Mouse (Mus musculus): Measurements from ENCODE around the gene Gm9507. TPM values are rescaled to one million over a fixed set of nuclear protein-coding genes. Genes with fewer than 3 reads are reported as not detected.
"Not testable (repeated sequence)": the region's sequence is repeated elsewhere in the genome, so short reads cannot be mapped to it uniquely, and the experiment has no call there.

Gm9507 gene
- polyA plus RNA-seq, 1 experiment from 2014 or later: not detected

- Histone ChIP-seq H3K4me1 (peaks cover 15% of the 10 kb centered on the region), H3K9me3 (no peaks in the 10 kb centered on the region), H3K27me3 (replicated peaks; ENCODE audit: low read depth, poor library complexity, severe bottlenecking) (no peaks in the 10 kb centered on the region), H3K36me3 (replicated peaks) (no peaks in the 10 kb centered on the region), H3K27ac (replicated peaks) (no peak within 1 kb of the TSS), H3K4me3 (no peak within 1 kb of the TSS)
- WGBS: 66% methylated on average over 8 of the region's 8 CpGs
- DNase-seq (ENCODE audit: low spot score): no peak
Measured at GRCm38 (mm10) chr10:77798921-77799508, 12.6 kb downstream of the Gm9507 start, which contains the start of gene Gm19668. Gene Gm19668, minus strand, starts transcription at chr10:77799133.

DNA sequence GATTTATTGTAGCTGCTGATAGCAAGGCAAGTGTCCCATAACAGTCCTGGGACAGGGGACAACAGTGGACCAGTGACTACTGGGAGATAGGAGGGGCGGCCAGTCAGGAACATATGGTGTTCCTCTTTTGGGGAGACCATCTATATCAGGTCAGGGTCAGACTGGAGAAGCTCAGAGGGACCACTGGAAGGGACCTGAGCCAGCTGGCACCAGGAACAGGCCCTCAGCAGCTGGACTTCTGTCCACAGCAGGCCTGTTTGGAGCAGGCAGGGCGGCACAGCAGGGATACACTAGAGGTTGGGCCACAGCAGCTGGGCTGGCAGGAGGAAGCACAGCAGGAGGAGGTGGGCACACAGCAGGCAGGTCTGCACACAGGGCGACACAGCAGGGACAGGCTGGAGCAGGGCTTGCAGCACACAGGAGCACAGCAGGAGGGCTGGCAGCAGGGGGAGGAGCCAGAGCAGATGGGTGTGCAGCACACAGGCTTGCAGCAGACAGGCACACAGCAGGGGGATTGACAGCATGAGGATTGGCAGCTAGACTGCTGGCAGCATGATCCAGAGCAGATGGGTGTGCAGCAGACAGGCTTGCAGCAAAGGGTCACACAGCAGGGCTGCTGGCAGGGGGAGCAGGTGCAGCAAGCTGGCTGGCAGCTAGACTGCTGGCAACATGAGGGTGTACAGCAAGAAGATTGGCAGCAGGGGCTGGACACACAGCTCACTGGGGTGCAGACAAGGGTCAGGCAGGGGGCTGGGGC lies 13.3 kb downstream of the Gm9507 start:
- WGBS: 28% methylated on average over 3 of the region's 3 CpGs
- not testable (repeated sequence) for H3K4me3 ChIP-seq; H3K36me3 ChIP-seq (replicated peaks); H3K27ac ChIP-seq (replicated peaks); H3K27me3 ChIP-seq (replicated peaks; ENCODE audit: low read depth, poor library complexity, severe bottlenecking); DNase-seq (ENCODE audit: low spot score); H3K9me3 ChIP-seq
- H3K4me1 ChIP-seq: peaks cover 22% of the 10 kb centered on the region

DNA sequence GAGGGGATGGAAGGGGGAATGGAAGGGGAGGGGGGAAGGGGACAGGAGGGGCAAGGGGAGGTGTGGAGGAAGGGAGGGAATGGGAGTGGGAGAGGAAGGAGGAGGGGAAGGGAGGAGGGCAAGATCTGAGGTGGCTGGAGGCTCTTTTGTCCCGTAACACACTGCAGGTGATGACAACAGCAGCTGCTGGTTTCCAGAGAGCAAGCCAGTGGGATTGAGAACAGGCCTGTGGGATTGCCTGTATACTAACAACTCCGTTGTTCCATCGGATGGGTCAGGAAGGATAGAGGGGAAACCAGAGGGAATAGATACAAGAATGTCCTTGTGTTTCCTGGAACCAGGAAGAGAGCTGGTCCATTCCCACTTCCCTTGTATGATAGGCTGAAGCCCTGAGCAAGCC lies 14.0 kb downstream of the Gm9507 start:
- no peak for DNase-seq (ENCODE audit: low spot score)
- WGBS: 10% methylated on average over 3 of the region's 3 CpGs
- Histone ChIP-seq H3K4me3 (no peak overlapping the region), H3K36me3 (replicated peaks) (no peaks in the 10 kb centered on the region), H3K27me3 (replicated peaks; ENCODE audit: low read depth, poor library complexity, severe bottlenecking) (no peaks in the 10 kb centered on the region), H3K4me1 (peaks cover 23% of the 10 kb centered on the region), H3K27ac (replicated peaks) (no peak overlapping the region), H3K9me3 (no peaks in the 10 kb centered on the region)

DNA sequence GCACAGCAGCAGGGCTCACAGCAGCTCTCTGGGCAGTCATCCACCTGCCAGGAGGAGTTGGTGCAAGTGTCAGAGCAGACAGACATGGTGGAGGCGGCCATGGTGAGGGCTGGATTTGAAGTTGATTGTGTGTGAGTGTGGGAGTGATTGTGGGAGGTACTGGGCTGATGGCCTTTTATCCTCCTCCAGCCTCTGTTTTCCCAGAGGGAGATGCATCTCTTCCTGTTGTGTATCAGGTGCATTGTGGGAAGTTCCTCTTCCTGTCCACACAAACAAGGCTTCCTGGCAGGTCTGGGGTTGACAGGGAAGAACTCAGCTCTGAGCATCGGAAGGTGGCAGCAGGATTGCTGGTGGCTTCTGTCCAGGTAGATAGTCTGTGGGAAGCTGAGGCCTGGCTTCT lies 16.7 kb downstream of the Gm9507 start, which contains the start of gene Gm9639:
Gene Gm9639 (minus strand): TSS at position 101 of the 400 bp plus-strand sequence.
- Histone ChIP-seq H3K27ac (replicated peaks) (no peak within 1 kb of the TSS), H3K36me3 (replicated peaks) (no peaks in the 10 kb centered on the region), H3K27me3 (replicated peaks; ENCODE audit: low read depth, poor library complexity, severe bottlenecking) (no peaks in the 10 kb centered on the region), H3K4me1 (peaks cover 23% of the 10 kb centered on the region), H3K4me3 (no peak within 1 kb of the TSS), H3K9me3 (no peaks in the 10 kb centered on the region)
- DNase-seq (ENCODE audit: low spot score): no peak
- WGBS: 53% methylated on average over 2 of the region's 2 CpGs

DNA sequence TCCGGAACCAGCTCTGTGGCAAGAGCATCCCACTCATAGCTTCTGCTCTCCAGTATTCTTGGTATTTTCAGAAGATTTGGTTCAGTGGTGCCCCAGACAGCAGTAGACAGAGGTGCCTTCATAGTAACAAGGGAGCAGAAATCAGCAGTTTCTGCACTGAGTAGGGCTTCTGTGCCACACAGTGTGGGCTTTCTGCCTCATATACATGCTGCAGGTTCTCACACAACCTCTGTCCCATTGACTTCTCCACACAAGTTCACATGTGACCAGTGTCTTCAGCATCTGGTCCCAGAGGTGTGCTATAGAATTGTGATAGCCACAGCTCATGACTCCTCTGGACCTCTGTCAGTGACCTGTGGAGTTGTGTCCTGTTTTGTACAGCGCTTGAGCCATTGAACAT lies 23.0 kb downstream of the Gm9507 start:
- WGBS: 81% methylated on average over 2 of the region's 2 CpGs

GRCm38 (mm10) chr10:77787876-77788275 lies 23.8 kb downstream of the Gm9507 start, which contains the start of gene Gm7137:
Gene Gm7137, minus strand, starts transcription at chr10:77788200.
- H3K4me3 ChIP-seq; H3K36me3 ChIP-seq (replicated peaks); H3K27ac ChIP-seq (replicated peaks); H3K9me3 ChIP-seq; H3K27me3 ChIP-seq (replicated peaks; ENCODE audit: low read depth, poor library complexity, severe bottlenecking); DNase-seq (ENCODE audit: low spot score); H3K4me1 ChIP-seq: not testable (repeated sequence)
- WGBS: 61% methylated on average over 1 of the region's 1 CpGs

More for the DNA sequence above, 23.0 kb downstream of the Gm9507 start:
- Histone ChIP-seq H3K27ac (replicated peaks) (no peak overlapping the region), H3K36me3 (replicated peaks) (no peaks in the 10 kb centered on the region), H3K4me1 (0 out of 2 replicates have a peak, but pooled peaks cover 4% of the 10 kb centered on the region), H3K27me3 (replicated peaks; ENCODE audit: low read depth, poor library complexity, severe bottlenecking) (no peaks in the 10 kb centered on the region), H3K4me3 (no peak overlapping the region), H3K9me3 (no peaks in the 10 kb centered on the region)
- DNase-seq (ENCODE audit: low spot score): no peak

GRCm38 (mm10) chr10:77783396-77783795 lies 28.2 kb downstream of the Gm9507 start:
- H3K36me3 ChIP-seq (replicated peaks); H3K27me3 ChIP-seq (replicated peaks; ENCODE audit: low read depth, poor library complexity, severe bottlenecking); DNase-seq (ENCODE audit: low spot score); H3K27ac ChIP-seq (replicated peaks); H3K4me3 ChIP-seq; H3K4me1 ChIP-seq; H3K9me3 ChIP-seq: not testable (repeated sequence)
- 96% methylated on average over 3 of the region's 3 CpGs for WGBS

- H3K4me3 ChIP-seq; H3K36me3 ChIP-seq (replicated peaks); DNase-seq (ENCODE audit: low spot score); H3K9me3 ChIP-seq; H3K27me3 ChIP-seq (replicated peaks; ENCODE audit: low read depth, poor library complexity, severe bottlenecking); H3K27ac ChIP-seq (replicated peaks); H3K4me1 ChIP-seq: not testable (repeated sequence)
- WGBS: 56% methylated on average over 1 of the region's 1 CpGs
Measured at GRCm38 (mm10) chr10:77782442-77782841, 29.2 kb downstream of the Gm9507 start, which contains the start of gene Gm3250. Gene Gm3250, minus strand, starts transcription at chr10:77782542.

DNA sequence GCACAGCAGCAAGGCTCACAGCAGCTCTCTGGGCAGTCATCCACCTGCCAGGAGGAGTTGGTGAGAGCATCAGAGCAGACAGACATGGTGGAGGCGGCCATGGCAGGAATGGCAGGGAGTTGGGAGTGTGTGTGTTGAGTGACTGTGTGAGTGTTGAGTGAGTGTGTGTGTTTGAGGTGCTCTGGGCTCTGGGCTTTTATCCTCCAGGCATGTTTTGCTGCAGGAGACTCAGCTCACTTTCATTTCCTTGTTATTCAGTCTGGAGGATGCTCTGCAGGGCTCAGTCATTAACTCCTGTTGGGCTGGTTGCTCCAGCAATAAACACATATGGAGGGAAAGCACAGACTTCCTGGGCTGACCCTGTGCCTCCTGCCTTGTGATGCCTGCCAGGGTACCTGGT lies 34.8 kb downstream of the Gm9507 start, which contains the start of gene Gm7138:
Gene Gm7138 (minus strand): TSS at position 101 of the 400 bp plus-strand sequence.
- not testable (repeated sequence) for DNase-seq (ENCODE audit: low spot score); H3K4me3 ChIP-seq; H3K36me3 ChIP-seq (replicated peaks); H3K27me3 ChIP-seq (replicated peaks; ENCODE audit: low read depth, poor library complexity, severe bottlenecking); H3K4me1 ChIP-seq; H3K9me3 ChIP-seq; H3K27ac ChIP-seq (replicated peaks)
- WGBS: 85% methylated on average over 1 of the region's 1 CpGs

GRCm38 (mm10) chr10:77772142-77772541 lies 39.5 kb downstream of the Gm9507 start:
- H3K4me1 ChIP-seq; H3K27ac ChIP-seq (replicated peaks); H3K27me3 ChIP-seq (replicated peaks; ENCODE audit: low read depth, poor library complexity, severe bottlenecking); H3K4me3 ChIP-seq; H3K36me3 ChIP-seq (replicated peaks); H3K9me3 ChIP-seq; DNase-seq (ENCODE audit: low spot score): not testable (repeated sequence)
- 98% methylated on average over 3 of the region's 3 CpGs for WGBS

- not testable (repeated sequence) for H3K27me3 ChIP-seq (replicated peaks; ENCODE audit: low read depth, poor library complexity, severe bottlenecking); H3K9me3 ChIP-seq; H3K27ac ChIP-seq (replicated peaks); DNase-seq (ENCODE audit: low spot score); H3K36me3 ChIP-seq (replicated peaks); H3K4me3 ChIP-seq; H3K4me1 ChIP-seq
- 79% methylated on average over 1 of the region's 1 CpGs for WGBS
Measured at GRCm38 (mm10) chr10:77771225-77771624, 40.4 kb downstream of the Gm9507 start, which contains the start of gene Gm3238. Gene Gm3238, minus strand, starts transcription at chr10:77771325.

DNA sequence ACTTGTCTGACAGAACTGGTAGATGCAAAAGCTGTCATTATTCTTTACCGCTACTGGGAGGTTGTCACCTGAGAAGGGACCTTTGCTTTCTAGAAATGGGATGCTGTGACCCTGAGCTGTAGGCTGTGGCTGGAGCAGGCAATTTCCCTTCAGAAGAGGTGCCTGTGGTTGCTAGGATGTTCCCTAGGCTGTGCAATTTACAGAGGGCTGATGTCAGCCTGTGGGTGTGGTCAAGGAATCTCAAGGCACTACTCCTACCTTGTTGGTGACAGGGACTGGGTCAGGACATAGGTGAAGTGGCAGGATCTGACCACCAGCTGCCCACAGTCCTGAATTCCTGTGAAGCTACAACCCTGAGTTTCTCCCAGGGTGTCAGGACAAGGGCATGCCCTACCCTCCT lies 41.9 kb downstream of the Gm9507 start:
- Histone ChIP-seq H3K27ac (replicated peaks) (no peak overlapping the region), H3K36me3 (replicated peaks) (no peaks in the 10 kb centered on the region), H3K27me3 (replicated peaks; ENCODE audit: low read depth, poor library complexity, severe bottlenecking) (no peaks in the 10 kb centered on the region), H3K4me3 (no peak overlapping the region), H3K9me3 (no peaks in the 10 kb centered on the region), H3K4me1 (no peaks in the 10 kb centered on the region)
- no peak for DNase-seq (ENCODE audit: low spot score)
- WGBS: 86% methylated on average over 1 of the region's 1 CpGs
